In the genomic region with DNA sequence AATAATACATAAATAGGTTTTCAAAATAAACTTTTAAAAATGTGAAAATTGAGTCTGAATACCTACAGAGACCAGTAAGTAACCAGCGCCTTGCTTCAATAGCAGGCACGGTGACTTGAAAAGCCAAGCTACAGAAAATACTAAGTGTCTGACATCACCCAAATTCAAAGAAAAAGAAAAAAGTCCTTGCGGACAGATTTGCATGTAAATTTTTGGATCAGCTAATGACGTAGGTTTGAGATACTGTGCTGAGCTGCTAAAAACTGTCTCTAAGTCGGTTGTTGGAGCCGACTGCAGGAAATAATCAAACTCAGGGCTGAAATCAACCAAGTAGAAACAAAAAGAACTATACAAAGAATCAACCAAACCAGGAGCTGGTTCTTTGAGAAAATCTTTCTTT, we compare ENCODE assay signal across 20 mouse cellular contexts.
DNase-seq lines count a peak whose midpoint lies in the region; ATAC-seq lines count a peak whose summit lies in the region.
"Had no signal": no experiment of that assay in that cellular context is flagged by ENCODE, and none has a peak within 500 bp of the region (broad histone marks: within the 10 kb centered on the region; RNA-seq: fewer than 3 reads in every experiment).

No protein-coding gene starts in this region.

- WGBS in intestine, embryonic 14.5 days: 93% methylated on average over 6 of the region's 6 CpGs
- 94% methylated on average over 6 of the region's 6 CpGs for WGBS in intestine, embryonic 15.5 days
- WGBS in forebrain, embryonic 11.5 days: 51% methylated on average over 6 of the region's 6 CpGs
- WGBS in forebrain, embryonic 15.5 days: 21% methylated on average over 6 of the region's 6 CpGs

- H3K27ac ChIP-seq in intestine, embryonic 14.5 days (ENCODE audit: low read depth): no peak overlapping the region
- no peak overlapping the region for H3K27ac ChIP-seq in intestine, embryonic 15.5 days
- H3K27ac ChIP-seq in forebrain, embryonic 11.5 days (ENCODE audit: low read depth, low read length): no peak overlapping the region
- no peak overlapping the region for H3K27ac ChIP-seq in forebrain, embryonic 15.5 days (replicated peaks)
- H3K27ac ChIP-seq: embryonic facial prominence, embryonic 13.5 days; heart, embryonic 10.5 days; hindbrain, embryonic 12.5 days had no signal

- intact Hi-C loops in left cerebral cortex, postnatal 4 days (cut with DNase I): no loop called here

- H3K4me1 ChIP-seq in intestine, embryonic 14.5 days (replicated peaks; ENCODE audit: control insufficient read depth, insufficient read depth, low read length): no peaks in the 10 kb centered on the region
- H3K4me1 ChIP-seq in intestine, embryonic 15.5 days (replicated peaks): no peaks in the 10 kb centered on the region
- peaks cover 4% of the 10 kb centered on the region; the same call in 1 of the 2 replicates for H3K4me1 ChIP-seq in forebrain, embryonic 11.5 days (replicated peaks; ENCODE audit: control insufficient read depth, insufficient read depth, low read length)
- peaks cover 14% of the 10 kb centered on the region for H3K4me1 ChIP-seq in forebrain, embryonic 15.5 days
- H3K4me1 ChIP-seq: embryonic facial prominence, embryonic 13.5 days; heart, embryonic 10.5 days; hindbrain, embryonic 12.5 days had no signal

- H3K27me3 ChIP-seq in intestine, embryonic 14.5 days (replicated peaks; ENCODE audit: control insufficient read depth, insufficient read depth, low read length): no peaks in the 10 kb centered on the region
- no peaks in the 10 kb centered on the region for H3K27me3 ChIP-seq in intestine, embryonic 15.5 days (replicated peaks)
- H3K27me3 ChIP-seq in forebrain, embryonic 11.5 days (ENCODE audit: control insufficient read depth, insufficient read depth, low read length): no peaks in the 10 kb centered on the region
- H3K27me3 ChIP-seq in forebrain, embryonic 15.5 days: no peaks in the 10 kb centered on the region
- H3K27me3 ChIP-seq: embryonic facial prominence, embryonic 13.5 days; hindbrain, embryonic 12.5 days had no signal

- H3K36me3 ChIP-seq in intestine, embryonic 14.5 days (ENCODE audit: control insufficient read depth, insufficient read depth, low read length): no peaks in the 10 kb centered on the region
- no peaks in the 10 kb centered on the region for H3K36me3 ChIP-seq in intestine, embryonic 15.5 days
- H3K36me3 ChIP-seq in forebrain, embryonic 11.5 days (ENCODE audit: control insufficient read depth, insufficient read depth, low read length): no peaks in the 10 kb centered on the region
- no peaks in the 10 kb centered on the region for H3K36me3 ChIP-seq in forebrain, embryonic 15.5 days
- H3K36me3 ChIP-seq: embryonic facial prominence, embryonic 13.5 days; hindbrain, embryonic 12.5 days had no signal

- DNase-seq in intestine, embryonic 14.5 days (ENCODE audit: low spot score): peak; percentile 3
- no peak for DNase-seq in forebrain, embryonic 11.5 days (ENCODE audit: low spot score)
- DNase-seq in T-cell, adult 2 months (ENCODE audit: low spot score): no peak
- no peak for DNase-seq in left cerebral cortex, postnatal 4 days
- no peak for DNase-seq in left cerebral cortex, adult 11 months (ENCODE audit: low spot score)
- DNase-seq: adrenal gland, adult 8-10 months; adrenal gland, postnatal 36 days; cerebellum, adult 11-12 months; cerebellum, adult 9-10 months; cerebellum, postnatal 25 days; gastrocnemius, postnatal 10 days; heart, adult 18-20 months; heart, postnatal 10 days; heart, postnatal 4 days had no signal

- H3K4me2 ChIP-seq in intestine, embryonic 14.5 days (ENCODE audit: low read length): no peak overlapping the region
- H3K4me2 ChIP-seq in intestine, embryonic 15.5 days (replicated peaks): no peak overlapping the region
- 0 out of 2 replicates have a peak overlapping the region, but pooled peaks have one; percentile 12 for H3K4me2 ChIP-seq in forebrain, embryonic 11.5 days (ENCODE audit: low read depth, low read length, severe bottlenecking)
- H3K4me2 ChIP-seq in forebrain, embryonic 15.5 days (replicated peaks): peak overlapping the region; percentile 16
- H3K4me2 ChIP-seq: embryonic facial prominence, embryonic 13.5 days; hindbrain, embryonic 12.5 days had no signal

- no peaks in the 10 kb centered on the region for H3K9me3 ChIP-seq in intestine, embryonic 14.5 days (ENCODE audit: control insufficient read depth, low read length)
- H3K9me3 ChIP-seq in intestine, embryonic 15.5 days: no peaks in the 10 kb centered on the region
- H3K9me3 ChIP-seq in forebrain, embryonic 11.5 days (ENCODE audit: control insufficient read depth, low read length): no peaks in the 10 kb centered on the region
- no peaks in the 10 kb centered on the region for H3K9me3 ChIP-seq in forebrain, embryonic 15.5 days
- H3K9me3 ChIP-seq: embryonic facial prominence, embryonic 13.5 days; heart, embryonic 10.5 days; hindbrain, embryonic 12.5 days had no signal

- no peak overlapping the region for H3K9ac ChIP-seq in intestine, embryonic 14.5 days (ENCODE audit: low read length)
- H3K9ac ChIP-seq in intestine, embryonic 15.5 days: no peak overlapping the region
- no peak overlapping the region for H3K9ac ChIP-seq in forebrain, embryonic 11.5 days (ENCODE audit: low read length)
- H3K9ac ChIP-seq in forebrain, embryonic 15.5 days (replicated peaks): no peak overlapping the region
- H3K9ac ChIP-seq: embryonic facial prominence, embryonic 13.5 days; hindbrain, embryonic 12.5 days had no signal

- no peak overlapping the region for H3K4me3 ChIP-seq in intestine, embryonic 14.5 days (ENCODE audit: low read depth, low read length)
- no peak overlapping the region for H3K4me3 ChIP-seq in intestine, embryonic 15.5 days (replicated peaks)
- no peak overlapping the region for H3K4me3 ChIP-seq in forebrain, embryonic 11.5 days (ENCODE audit: low read depth, low read length)
- no peak overlapping the region for H3K4me3 ChIP-seq in forebrain, embryonic 15.5 days
- H3K4me3 ChIP-seq: embryonic facial prominence, embryonic 13.5 days; heart, embryonic 10.5 days; hindbrain, embryonic 12.5 days had no signal

- no peak for ATAC-seq in intestine, embryonic 14.5 days (replicated peaks; ENCODE audit: low FRiP score, low TSS enrichment, low read depth)
- no peak for ATAC-seq in intestine, embryonic 15.5 days
- ATAC-seq in forebrain, embryonic 11.5 days (replicated peaks; ENCODE audit: low FRiP score): no peak
- ATAC-seq in forebrain, embryonic 15.5 days (replicated peaks): 0 out of 2 replicates have a peak, but pooled peaks have one; percentile 6
- ATAC-seq: intestine, postnatal 0 days had no signal

Comparison
In these comparisons a context has a peak if more than half of its experiments do, and no peak if none do; other contexts are left out.
1. H3K4me2 ChIP-seq: peak in forebrain, embryonic 11.5 days (single experiment) and forebrain, embryonic 15.5 days (single experiment); none in intestine, embryonic 14.5 days (single experiment) and intestine, embryonic 15.5 days (single experiment).